Mouse (Mus musculus): ENCODE measurements around the gene Naaa.
A peak's percentile ranks its signal among the peaks of the same experiment; 100 is the strongest.

Gene Naaa

GRCm38 (mm10) chr5:92277437-92278394 is at the start of gene Naaa:
TSS of gene Naaa (minus strand) at chr5:92278170.
- DNase-seq, result peak; percentile 88 to 91

- DNase-seq, result no peak
Measured at GRCm38 (mm10) chr5:92327367-92327766, 49.4 kb upstream of the Naaa start.

- no peak for DNase-seq
Measured at GRCm38 (mm10) chr5:92323264-92323663, 45.3 kb upstream of the Naaa start.

- no peak for DNase-seq
Measured at GRCm38 (mm10) chr5:92322612-92323011, 44.6 kb upstream of the Naaa start.

- no peak for DNase-seq
Measured at GRCm38 (mm10) chr5:92321631-92322400, 43.8 kb upstream of the Naaa start.

- DNase-seq, result no peak
Measured at GRCm38 (mm10) chr5:92318596-92318995, 40.6 kb upstream of the Naaa start.

GRCm38 (mm10) chr5:92318119-92318518 is 40.1 kb upstream of the Naaa start:
- no peak for DNase-seq

- DNase-seq, result no peak
Measured at GRCm38 (mm10) chr5:92313776-92314175, 35.8 kb upstream of the Naaa start.

- DNase-seq, result peak; percentile 84 to 91
Measured at GRCm38 (mm10) chr5:92312046-92312715, 34.2 kb upstream of the Naaa start.

GRCm38 (mm10) chr5:92309681-92310511 is 31.9 kb upstream of the Naaa start, which contains the start of gene Sdad1:
TSS of gene Sdad1 (minus strand) at chr5:92310479.
- DNase-seq, result peak; percentile 94 to 95

- DNase-seq, result no peak
Measured at GRCm38 (mm10) chr5:92304291-92304690, 26.3 kb upstream of the Naaa start.

- DNase-seq, result no peak
Measured at GRCm38 (mm10) chr5:92302149-92302840, 24.3 kb upstream of the Naaa start.

GRCm38 (mm10) chr5:92294525-92294924 is 16.6 kb upstream of the Naaa start:
- no peak for DNase-seq

- DNase-seq, result no peak
Measured at GRCm38 (mm10) chr5:92291652-92292414, 13.9 kb upstream of the Naaa start.

GRCm38 (mm10) chr5:92287840-92288239 is 9.9 kb upstream of the Naaa start:
- DNase-seq, result no peak

GRCm38 (mm10) chr5:92283107-92283506 is 5.1 kb upstream of the Naaa start:
- no peak for DNase-seq

GRCm38 (mm10) chr5:92282571-92282970 is 4.6 kb upstream of the Naaa start:
- DNase-seq, result no peak

- DNase-seq, result no peak
Measured at GRCm38 (mm10) chr5:92278942-92279537, 1.1 kb upstream of the Naaa start.

- no peak for DNase-seq
Measured at GRCm38 (mm10) chr5:92270496-92270895, 7.5 kb downstream of the Naaa start.

GRCm38 (mm10) chr5:92263761-92264359 is 14.1 kb downstream of the Naaa start:
- peak; percentile 28 to 32 for DNase-seq

Measured in cerebellum, adult 18-20 months (tissue).